Mouse (Mus musculus): ENCODE data around the gene Sohlh1.

DNA sequence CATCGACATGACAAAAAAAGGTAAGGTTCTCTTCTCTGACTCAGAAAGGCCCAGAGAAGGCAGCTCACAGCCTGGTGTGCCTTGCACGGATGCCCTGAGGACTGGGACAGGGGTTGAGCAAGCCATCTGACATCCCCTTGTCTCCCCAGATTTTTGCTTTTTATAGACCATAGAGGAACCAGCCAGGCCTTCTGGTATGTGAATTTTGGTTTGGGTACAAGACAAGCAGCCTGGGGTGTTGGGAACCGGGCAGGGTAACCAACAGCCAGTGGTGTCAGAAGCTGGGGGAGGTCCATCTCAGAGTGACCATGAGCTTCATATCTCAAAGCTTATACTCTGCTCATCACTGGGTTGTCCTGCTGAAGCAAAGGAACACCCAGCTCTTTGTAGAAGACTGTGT lies 22.3 kb downstream of the Sohlh1 start:
- TF ChIP-seq CTCF (IDR thresholded peaks at IDR 0.05; ENCODE audit: insufficient read depth, low read depth, low read length): no peak
- TF ChIP-seq POLR2A (IDR thresholded peaks at IDR 0.05; ENCODE audit: insufficient read depth, low read depth, low read length): no peak
